Mouse (Mus musculus): ENCODE data around the gene Dnajc9. TPM values are rescaled to one million over a fixed set of nuclear protein-coding genes. Genes with fewer than 3 reads are reported as not detected.
A peak's percentile ranks its signal among the peaks of the same experiment; 100 is the strongest.

The Dnajc9 gene
- polyA plus RNA-seq, 1 experiment from 2014 or later: 56.4 TPM

- peaks cover 21% of the 10 kb centered on the region for H3K4me1 ChIP-seq (ENCODE audit: insufficient read depth)
- DNase-seq (no peak), ATAC-seq (no peak)
- peaks cover 16% of the 10 kb centered on the region; the same call in 1 of the 2 replicates for H3K36me3 ChIP-seq (replicated peaks; ENCODE audit: insufficient read depth, low read length)
- no peaks in the 10 kb centered on the region for H3K27me3 ChIP-seq (ENCODE audit: insufficient read depth, low read length)
- H3K4me3 ChIP-seq (ENCODE audit: low read depth, low read length): 0 out of 2 replicates have a peak overlapping the region, but pooled peaks have one; percentile 81
- no peak overlapping the region for H3K27ac ChIP-seq (ENCODE audit: low read depth)
- H3K4me2 ChIP-seq (ENCODE audit: low read depth, low read length): peak overlapping the region; percentile 73
- no peak for TF ChIP-seq CTCF (IDR thresholded peaks at IDR 0.05; ENCODE audit: low read depth)
- no peak for TF ChIP-seq EP300 (IDR thresholded peaks at IDR 0.05; ENCODE audit: low read depth)
- no peak overlapping the region for H3K9ac ChIP-seq (replicated peaks)
- WGBS (ENCODE audit: insufficient replicate concordance): 61% methylated on average over 3 of the region's 4 CpGs
- H3K9me3 ChIP-seq (ENCODE audit: low read length): no peaks in the 10 kb centered on the region
These were observed 3.6 kb upstream of the Dnajc9 start for GRCm38 (mm10) chr14:20392326-20392725.

GRCm38 (mm10) chr14:20389446-20390079 is 853 bp upstream of the Dnajc9 start:
- peaks cover 25% of the 10 kb centered on the region for H3K36me3 ChIP-seq (replicated peaks; ENCODE audit: insufficient read depth, low read length)
- DNase-seq (no peak), ATAC-seq (no peak)
- no peaks in the 10 kb centered on the region for H3K9me3 ChIP-seq (ENCODE audit: low read length)
- H3K9ac ChIP-seq (replicated peaks): peak overlapping the region; percentile 85; the same call in 1 of the 2 replicates
- peak overlapping the region; percentile 84 for H3K4me2 ChIP-seq (ENCODE audit: low read depth, low read length)
- WGBS (ENCODE audit: insufficient replicate concordance): 80% methylated on average over 8 of the region's 8 CpGs
- H3K27me3 ChIP-seq (ENCODE audit: insufficient read depth, low read length): no peaks in the 10 kb centered on the region
- H3K4me3 ChIP-seq (ENCODE audit: low read depth, low read length): peak overlapping the region; percentile 77; the same call in 1 of the 2 replicates
- TF ChIP-seq EP300 (IDR thresholded peaks at IDR 0.05; ENCODE audit: low read depth) (no peak), CTCF (IDR thresholded peaks at IDR 0.05; ENCODE audit: low read depth) (no peak)
- no peak overlapping the region; the same call in 1 of the 2 replicates for H3K27ac ChIP-seq (ENCODE audit: low read depth)
- peaks cover 33% of the 10 kb centered on the region for H3K4me1 ChIP-seq (ENCODE audit: insufficient read depth)

- Histone ChIP-seq H3K4me1 (ENCODE audit: insufficient read depth) (peaks cover 18% of the 10 kb centered on the region), H3K36me3 (replicated peaks; ENCODE audit: insufficient read depth, low read length) (peaks cover 36% of the 10 kb centered on the region)
These were observed 8.8 kb downstream of the Dnajc9 start for GRCm38 (mm10) chr14:20379753-20380430.

GRCm38 (mm10) chr14:20379087-20379640 is 9.5 kb downstream of the Dnajc9 start:
- H3K27ac ChIP-seq (ENCODE audit: low read depth): peak overlapping the region; percentile 48; the same call in 1 of the 2 replicates
- ATAC-seq (no peak), DNase-seq (no peak)
- no peak overlapping the region for H3K9ac ChIP-seq (replicated peaks)
- H3K4me3 ChIP-seq (ENCODE audit: low read depth, low read length): no peak overlapping the region
- peaks cover 29% of the 10 kb centered on the region for H3K36me3 ChIP-seq (replicated peaks; ENCODE audit: insufficient read depth, low read length)
- no peaks in the 10 kb centered on the region for H3K27me3 ChIP-seq (ENCODE audit: insufficient read depth, low read length)
- no peaks in the 10 kb centered on the region for H3K9me3 ChIP-seq (ENCODE audit: low read length)
- 61% methylated on average over 5 of the region's 5 CpGs for WGBS (ENCODE audit: insufficient replicate concordance)
- TF ChIP-seq CTCF (IDR thresholded peaks at IDR 0.05; ENCODE audit: low read depth) (no peak), EP300 (IDR thresholded peaks at IDR 0.05; ENCODE audit: low read depth) (no peak)
- H3K4me2 ChIP-seq (ENCODE audit: low read depth, low read length): 0 out of 2 replicates have a peak overlapping the region, but pooled peaks have one; percentile 47
- peaks cover 18% of the 10 kb centered on the region for H3K4me1 ChIP-seq (ENCODE audit: insufficient read depth)

More at GRCm38 (mm10) chr14:20379753-20380430, 8.8 kb downstream of the Dnajc9 start:
- Histone ChIP-seq H3K4me3 (ENCODE audit: low read depth, low read length) (no peak overlapping the region), H3K4me2 (ENCODE audit: low read depth, low read length) (no peak overlapping the region), H3K27ac (ENCODE audit: low read depth) (peak overlapping the region; percentile 48; the same call in 1 of the 2 replicates), H3K27me3 (ENCODE audit: insufficient read depth, low read length) (no peaks in the 10 kb centered on the region), H3K9ac (replicated peaks) (no peak overlapping the region), H3K9me3 (ENCODE audit: low read length) (no peaks in the 10 kb centered on the region)
- peak; percentile 14; the same call in 1 of the 2 replicates for ATAC-seq
- 69% methylated on average over 9 of the region's 9 CpGs for WGBS (ENCODE audit: insufficient replicate concordance)
- no peak for DNase-seq
- TF ChIP-seq EP300 (IDR thresholded peaks at IDR 0.05; ENCODE audit: low read depth) (no peak), CTCF (IDR thresholded peaks at IDR 0.05; ENCODE audit: low read depth) (no peak)

GRCm38 (mm10) chr14:20378313-20379061 is 10.2 kb downstream of the Dnajc9 start:
- DNase-seq: peak; percentile 72

More at GRCm38 (mm10) chr14:20378313-20379061, 10.2 kb downstream of the Dnajc9 start:
- Histone ChIP-seq H3K4me2 (ENCODE audit: low read depth, low read length) (peak overlapping the region; percentile 47), H3K4me1 (ENCODE audit: insufficient read depth) (peaks cover 18% of the 10 kb centered on the region), H3K27ac (ENCODE audit: low read depth) (peak overlapping the region; percentile 48; the same call in 1 of the 2 replicates), H3K9ac (replicated peaks) (0 out of 2 replicates have a peak overlapping the region, but pooled peaks have one; percentile 30), H3K27me3 (ENCODE audit: insufficient read depth, low read length) (no peaks in the 10 kb centered on the region), H3K9me3 (ENCODE audit: low read length) (no peaks in the 10 kb centered on the region), H3K4me3 (ENCODE audit: low read depth, low read length) (no peak overlapping the region), H3K36me3 (replicated peaks; ENCODE audit: insufficient read depth, low read length) (peaks cover 24% of the 10 kb centered on the region)
- no peak for TF ChIP-seq EP300 (IDR thresholded peaks at IDR 0.05; ENCODE audit: low read depth)
- peak; percentile 81 for TF ChIP-seq CTCF (IDR thresholded peaks at IDR 0.05; ENCODE audit: low read depth)
- 22% methylated on average over 13 of the region's 13 CpGs for WGBS (ENCODE audit: insufficient replicate concordance)
- ATAC-seq: peak; percentile 83
